Mouse (Mus musculus) CH12.LX (cell line): ENCODE measurements around the gene Golt1b. TPM values are rescaled to one million over a fixed set of nuclear protein-coding genes. Genes with fewer than 3 reads are reported as not detected.
A peak's percentile ranks its signal among the peaks of the same experiment; 100 is the strongest.

Experiments
- DNase-seq: peaks from one replicate; pipeline ENCODE4 v3.0.0-alpha.2; 2013; ENCODE audit errors: extremely low read depth
- H3K27ac ChIP-seq: 2 replicates; pipeline ENCODE4 v1.5.1; 2012; ENCODE audit warnings: low read depth, mild to moderate bottlenecking, control low read depth, moderate library complexity; ENCODE audit not compliant: insufficient read depth
- H3K27me3 ChIP-seq: replicated peaks from 2 replicates; pipeline ENCODE3; 2012; ENCODE audit warnings: inconsistent platforms
- H3K36me3 ChIP-seq, 2 experiments: replicated peaks in 1 of 2; 2 replicates each; pipeline versions ENCODE3 to v1.6.1; 2012; ENCODE audit warnings: inconsistent platforms in 1 of 2, low read length in 1 of 2, mild to moderate bottlenecking in 1 of 2, mixed read lengths in 1 of 2, moderate library complexity in 1 of 2; ENCODE audit not compliant: control insufficient read depth in 1 of 2, insufficient read depth in 1 of 2
- H3K4me1 ChIP-seq, 2 experiments: 2 replicates each; pipeline ENCODE4 v1.6.1; 2012; ENCODE audit warnings: inconsistent platforms in 1 of 2, moderate library complexity in 1 of 2; ENCODE audit not compliant: insufficient read depth in 2 of 2, control insufficient read depth in 1 of 2
- H3K4me2 ChIP-seq: 2 replicates; pipeline ENCODE4 v1.6.1; 2012; ENCODE audit warnings: low read depth, mild to moderate bottlenecking, control low read depth; ENCODE audit not compliant: poor library complexity, insufficient read depth, severe bottlenecking
- H3K4me3 ChIP-seq, 3 experiments: fragments of 150-350 bp in 1 of 3; sonication (generic) in 1 of 3; replicated peaks in 1 of 3; 2 replicates each; pipeline versions ENCODE3 to v1.5.1; 2011 to 2012; ENCODE audit warnings: low read depth in 2 of 3, low read length in 2 of 3, mild to moderate bottlenecking in 2 of 3, moderate library complexity in 2 of 3, control low read depth in 1 of 3, improper control_type of control experiment in 1 of 3, inconsistent platforms in 1 of 3, mixed read lengths in 1 of 3; ENCODE audit not compliant: poor library complexity in 1 of 3
- H3K79me2 ChIP-seq: replicated peaks from 2 replicates; pipeline ENCODE4 v1.6.1; 2012; ENCODE audit warnings: mild to moderate bottlenecking, moderate library complexity; ENCODE audit not compliant: control insufficient read depth, poor library complexity, insufficient read depth, severe bottlenecking; ENCODE audit errors: extremely low read depth
- H3K9ac ChIP-seq: 2 replicates; pipeline ENCODE4 v1.6.1; 2012; ENCODE audit warnings: low read depth, mild to moderate bottlenecking, control low read depth, moderate library complexity; ENCODE audit not compliant: insufficient read depth
- H3K9me3 ChIP-seq: replicated peaks from 2 replicates; pipeline ENCODE3; 2012; ENCODE audit warnings: low read length, inconsistent platforms, mixed read lengths
- BHLHE40 ChIP-seq: IDR thresholded peaks from 2 replicates; pipeline ENCODE4 v1.6.1; 2011; ENCODE audit warnings: mild to moderate bottlenecking, low read depth, low read length, improper control_type of control experiment
- CTCF ChIP-seq, 2 experiments: IDR thresholded peaks in 1 of 2; conservative IDR thresholded peaks in 1 of 2; 2 replicates each; pipeline ENCODE4 v1.5.1; 2011 to 2012; ENCODE audit warnings: low read depth in 2 of 2, low read length in 2 of 2, improper control_type of control experiment in 1 of 2, inconsistent platforms in 1 of 2, mild to moderate bottlenecking in 1 of 2, moderate library complexity in 1 of 2
- EP300 ChIP-seq: IDR thresholded peaks from 2 replicates; pipeline ENCODE4 v1.6.1; 2011; ENCODE audit warnings: low read length, improper control_type of control experiment
- ETS1 ChIP-seq: conservative IDR thresholded peaks from 2 replicates; pipeline ENCODE4 v1.6.1; 2012; ENCODE audit warnings: low read depth, mild to moderate bottlenecking, inconsistent platforms, low read length, improper control_type of control experiment, moderate library complexity
- KAT2A ChIP-seq: IDR thresholded peaks from 2 replicates; pipeline ENCODE4 v1.6.1; 2012; ENCODE audit warnings: low read length, improper control_type of control experiment, inconsistent platforms; ENCODE audit not compliant: insufficient replicate concordance
- MAFK ChIP-seq: IDR thresholded peaks from 2 replicates; pipeline ENCODE4 v1.6.1; 2011; ENCODE audit warnings: low read length, improper control_type of control experiment; ENCODE audit not compliant: insufficient replicate concordance
- MAZ ChIP-seq: IDR thresholded peaks from 2 replicates; pipeline ENCODE4 v1.6.1; 2012; ENCODE audit warnings: low read depth, mild to moderate bottlenecking, inconsistent platforms, low read length, improper control_type of control experiment, moderate library complexity
- MYC ChIP-seq: IDR thresholded peaks from 2 replicates; pipeline ENCODE4 v1.6.1; 2011; ENCODE audit warnings: low read depth, mild to moderate bottlenecking, improper control_type of control experiment, low read length
- POLR2A ChIP-seq: IDR thresholded peaks from 2 replicates; pipeline ENCODE4 v1.6.1; 2011; ENCODE audit warnings: low read depth, mild to moderate bottlenecking, improper control_type of control experiment, low read length
- POLR2AphosphoS2 ChIP-seq: IDR thresholded peaks from 2 replicates; pipeline ENCODE4 v1.6.1; 2011; ENCODE audit warnings: low read depth, low read length, improper control_type of control experiment
- RAD21 ChIP-seq: IDR thresholded peaks from 2 replicates; pipeline ENCODE4 v1.6.1; 2011; ENCODE audit warnings: low read depth, mild to moderate bottlenecking, low read length, improper control_type of control experiment, moderate library complexity
- SIN3A ChIP-seq: IDR thresholded peaks from 2 replicates; pipeline ENCODE4 v1.6.1; 2012; ENCODE audit warnings: low read length, improper control_type of control experiment, inconsistent platforms
- SMC3 ChIP-seq: IDR thresholded peaks from 2 replicates; pipeline ENCODE4 v1.6.1; 2011; ENCODE audit warnings: low read depth, low read length, improper control_type of control experiment
- TBP ChIP-seq: conservative IDR thresholded peaks from 2 replicates; pipeline ENCODE4 v1.6.1; 2011; ENCODE audit warnings: low read depth, low read length, improper control_type of control experiment
- TCF12 ChIP-seq: IDR thresholded peaks from 2 replicates; pipeline ENCODE4 v1.6.1; 2014; ENCODE audit warnings: low read depth, mild to moderate bottlenecking, inconsistent platforms, low read length, improper control_type of control experiment
- UBTF ChIP-seq: IDR thresholded peaks from 2 replicates; pipeline ENCODE4 v1.6.1; 2012; ENCODE audit warnings: low read depth, mild to moderate bottlenecking, inconsistent platforms, low read length, improper control_type of control experiment, moderate library complexity
- USF2 ChIP-seq: conservative IDR thresholded peaks from 2 replicates; pipeline ENCODE4 v1.6.1; 2011; ENCODE audit warnings: low read depth, low read length, improper control_type of control experiment
- ZC3H11A ChIP-seq: IDR thresholded peaks from 2 replicates; pipeline ENCODE4 v1.6.1; 2012; ENCODE audit warnings: low read depth, mild to moderate bottlenecking, inconsistent platforms, low read length, improper control_type of control experiment
- ZKSCAN1 ChIP-seq: IDR thresholded peaks from 2 replicates; pipeline ENCODE4 v1.6.1; 2012; ENCODE audit warnings: low read depth, inconsistent platforms, low read length, improper control_type of control experiment, borderline replicate concordance
- ZMIZ1 ChIP-seq: IDR thresholded peaks from 2 replicates; pipeline ENCODE4 v1.6.1; 2012; ENCODE audit warnings: low read depth, mild to moderate bottlenecking, inconsistent platforms, low read length, improper control_type of control experiment
- dilution Hi-C: fragments of 300-500 bp; cut with MboI; formaldehyde crosslinking; loops from 2 replicates; pipeline ENCODE4 v1.14.3; 2020; ENCODE audit warnings: low sequenced_read_pairs; ENCODE audit not compliant: extremely low pct_unique_long_range_greater_than_20kb, extremely low pct_ligation_motif_present
- in situ Hi-C: fragments of 300-500 bp; cut with MboI; formaldehyde crosslinking; loops from 3 replicates; pipeline ENCODE4 v1.14.3; 2019; ENCODE audit warnings: low sequenced_read_pairs, low pct_ligation_motif_present, low pct_unique_long_range_greater_than_20kb, mixed read lengths
- polyA plus RNA-seq: library from polyadenylated mRNA; unstranded; fragments of >175 nt; gene quantifications from 2 replicates; pipeline ENCODE4 v1.2.1, GENCODE M21; 2012; ENCODE audit warnings: low read depth; ENCODE audit not compliant: insufficient read length
- total RNA-seq, 2 experiments: library from RNA; depleted of rRNA; stranded (reverse); fragments of 300-350 nt in 1 of 2; fragments of >200 nt in 1 of 2; gene quantifications; 2 replicates each; pipeline ENCODE4 v1.2.3; 2012 to 2014

Golt1b gene
- total and polyA plus RNA-seq, 3 experiments = 28.3 to 71.8 (median 51.5) TPM

- no peak overlapping the region for H3K4me2 ChIP-seq
- H3K27ac ChIP-seq = no peak overlapping the region
- H3K9ac ChIP-seq = no peak overlapping the region
- H3K36me3 ChIP-seq = peaks cover 69 to 93% of the 10 kb centered on the region in 2 experiments
- no peak overlapping the region for H3K4me3 ChIP-seq
- H3K79me2 ChIP-seq = no peaks in the 10 kb centered on the region
- no peaks in the 10 kb centered on the region for H3K4me1 ChIP-seq
- no peak for DNase-seq
- H3K27me3 ChIP-seq = no peaks in the 10 kb centered on the region
- H3K9me3 ChIP-seq = no peaks in the 10 kb centered on the region
- TF ChIP-seq ZMIZ1 = no peak
- peak in 1 of 2 experiments; percentile 32; a peak in 2 of 4 replicates for TF ChIP-seq CTCF (conservative IDR thresholded peaks at IDR 0.05 in 1 of 2, IDR thresholded peaks at IDR 0.05 in 1 of 2; ENCODE audit: low read depth in 2 of 2, low read length in 2 of 2)
- TF ChIP-seq RAD21 = peak; percentile 22
- no peak for TF ChIP-seq UBTF
- no peak for TF ChIP-seq TCF12
- no peak for TF ChIP-seq TBP
- TF ChIP-seq SMC3 = 0 out of 2 replicates have a peak, but pooled peaks have one; percentile 10
- in situ Hi-C loops = no loop called here
- dilution Hi-C loops = no loop called here
Measured at GRCm38 (mm10) chr6:142363019-142363576, 23.9 kb upstream of the Golt1b start.

DNA sequence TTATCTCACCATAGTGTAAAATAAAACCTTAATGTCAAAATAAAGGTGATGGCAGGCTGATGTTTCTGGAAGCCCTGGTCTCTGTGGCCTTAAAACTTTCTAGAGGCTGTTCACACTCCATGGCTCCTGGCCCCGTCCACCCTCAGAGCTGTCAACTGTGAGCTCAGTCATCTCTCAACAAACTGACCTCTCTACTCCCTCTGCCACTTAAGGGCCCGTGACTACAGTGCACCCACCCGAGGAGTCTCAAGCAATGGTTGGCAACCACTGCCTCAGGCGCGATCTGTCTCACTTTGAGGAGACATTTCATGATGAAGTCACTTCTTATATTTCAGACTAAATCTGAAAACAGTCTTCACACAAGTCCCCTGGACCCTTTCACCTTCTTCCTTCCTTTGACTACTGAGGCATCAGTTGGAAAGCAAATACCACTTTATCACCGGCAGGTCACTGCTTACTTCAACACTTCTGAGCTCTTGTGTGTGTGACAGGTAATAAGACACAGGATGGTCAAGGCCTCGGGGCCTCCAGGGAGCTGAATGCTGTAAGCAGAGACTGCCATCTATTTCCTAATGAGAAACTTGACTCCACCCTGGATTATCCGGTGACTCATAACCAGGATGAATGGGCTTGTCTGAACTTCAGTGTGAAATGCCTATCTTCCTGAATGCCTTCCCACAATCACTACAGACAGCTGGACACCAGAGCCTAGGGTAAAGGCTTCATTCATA, 21.1 kb upstream of the Golt1b start:
- dilution Hi-C loops (no loop called here), in situ Hi-C loops (no loop called here)
- Histone ChIP-seq H3K4me2 (no peak overlapping the region), H3K9ac (no peak overlapping the region), H3K4me3 (no peak overlapping the region), H3K4me1 (no peaks in the 10 kb centered on the region), H3K9me3 (no peaks in the 10 kb centered on the region), H3K79me2 (no peaks in the 10 kb centered on the region), H3K36me3 (peaks cover 71 to 93% of the 10 kb centered on the region in 2 experiments), H3K27me3 (no peaks in the 10 kb centered on the region), H3K27ac (no peak overlapping the region)
- no peak for TF ChIP-seq POLR2AphosphoS2
- no peak for TF ChIP-seq MYC
- no peak for TF ChIP-seq USF2
- TF ChIP-seq MAFK = no peak
- TF ChIP-seq ZC3H11A = no peak
- TF ChIP-seq POLR2A = no peak
- no peak for TF ChIP-seq CTCF (conservative IDR thresholded peaks at IDR 0.05 in 1 of 2, IDR thresholded peaks at IDR 0.05 in 1 of 2; ENCODE audit: low read depth in 2 of 2, low read length in 2 of 2)
- no peak for TF ChIP-seq UBTF
- no peak for TF ChIP-seq EP300
- no peak for TF ChIP-seq ETS1
- no peak for TF ChIP-seq MAZ
- TF ChIP-seq BHLHE40 = no peak
- no peak for TF ChIP-seq KAT2A
- TF ChIP-seq TBP = no peak
- TF ChIP-seq SIN3A = no peak
- TF ChIP-seq SMC3 = no peak
- TF ChIP-seq ZKSCAN1 = no peak
- DNase-seq = no peak
